Mouse (Mus musculus) thymus, postnatal 10 days (tissue): Measurements from ENCODE around the gene Nemf.
A peak's percentile ranks its signal among the peaks of the same experiment; 100 is the strongest.

Experiments
- DNase-seq, 2 experiments: peaks; one replicate each; pipeline ENCODE4 v3.0.0; 2021; ENCODE audit warnings: low spot score in 2 of 2

Nemf gene

DNA sequence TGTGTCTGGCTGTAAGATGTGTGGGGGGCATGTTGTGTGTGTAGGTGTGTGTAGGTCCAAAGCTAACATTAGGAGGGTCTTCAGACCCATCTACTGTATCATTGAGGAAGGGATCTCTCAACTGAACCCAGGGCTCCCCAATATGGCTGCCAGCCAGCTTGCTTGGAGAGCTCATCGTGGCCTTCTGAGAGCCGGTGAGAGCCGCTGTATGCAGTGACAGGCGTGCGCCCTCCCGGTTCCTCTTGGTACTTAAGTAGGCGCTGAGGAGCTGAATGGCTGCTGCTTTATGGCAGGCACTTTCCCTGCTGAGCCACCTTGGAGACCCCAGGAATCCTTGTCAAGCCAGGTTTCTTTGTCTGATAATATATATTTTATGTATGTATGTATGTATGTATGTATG is 50.6 kb downstream of the Nemf start:
- no peak for DNase-seq

DNA sequence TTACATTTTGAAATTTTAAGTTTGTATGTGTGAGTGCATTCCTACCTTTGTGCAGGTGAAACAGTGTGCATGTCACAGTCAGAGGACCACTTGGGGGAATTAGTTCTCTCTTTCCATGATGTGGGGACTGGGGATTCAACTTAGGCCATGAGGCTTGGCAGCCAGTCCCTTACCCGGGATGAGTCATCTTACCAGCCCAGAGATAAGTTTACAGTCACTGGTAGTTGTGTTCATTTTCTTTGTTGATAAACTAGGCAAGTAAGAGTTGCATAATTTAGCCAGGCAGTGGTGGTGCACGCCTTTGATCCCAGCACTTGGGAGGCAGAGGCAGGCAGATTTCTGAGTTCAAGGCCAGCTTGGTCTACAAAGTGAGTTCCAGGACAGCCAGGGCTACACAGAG is 52.9 kb downstream of the Nemf start:
- no peak for DNase-seq

DNA sequence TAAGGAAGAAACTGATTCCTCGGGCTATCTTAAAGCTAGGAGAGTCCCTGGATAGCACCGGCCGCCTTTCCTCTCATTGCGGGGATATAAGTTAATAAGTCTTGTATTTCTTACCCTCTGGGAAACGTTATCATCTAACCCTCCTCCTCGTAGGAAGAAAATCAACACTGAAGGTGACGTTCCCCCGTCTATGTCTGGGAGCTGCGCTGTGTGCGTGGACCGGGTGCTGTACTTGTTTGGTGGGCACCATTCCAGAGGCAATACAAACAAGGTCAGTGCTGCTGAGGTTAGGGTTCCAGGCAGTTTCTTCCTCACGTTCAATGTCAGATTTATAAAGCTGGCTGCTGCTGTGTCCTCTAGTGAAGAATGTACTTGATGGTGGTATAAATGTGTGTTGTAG is 54.8 kb downstream of the Nemf start:
- no peak for DNase-seq

DNA sequence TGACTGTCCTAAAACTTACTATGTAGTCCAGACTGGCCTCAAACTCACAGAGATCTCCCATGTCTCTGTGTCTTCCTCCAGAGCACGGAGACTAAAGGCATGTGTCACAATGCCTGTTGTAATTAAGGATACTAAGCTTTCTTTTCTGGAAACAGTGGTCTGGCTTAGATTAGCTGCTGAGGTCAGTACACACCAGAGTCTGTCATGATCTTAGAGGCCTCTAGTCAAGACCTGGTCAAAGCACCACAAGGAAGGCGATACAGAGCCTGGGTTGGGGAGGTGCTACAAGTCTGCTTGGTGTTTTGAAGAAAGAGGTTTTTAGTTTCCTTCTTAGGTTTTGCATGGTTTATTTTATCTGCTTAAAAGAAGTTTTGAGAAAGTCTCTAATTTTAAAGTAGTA is 56.6 kb downstream of the Nemf start:
- DNase-seq, result no peak

DNA sequence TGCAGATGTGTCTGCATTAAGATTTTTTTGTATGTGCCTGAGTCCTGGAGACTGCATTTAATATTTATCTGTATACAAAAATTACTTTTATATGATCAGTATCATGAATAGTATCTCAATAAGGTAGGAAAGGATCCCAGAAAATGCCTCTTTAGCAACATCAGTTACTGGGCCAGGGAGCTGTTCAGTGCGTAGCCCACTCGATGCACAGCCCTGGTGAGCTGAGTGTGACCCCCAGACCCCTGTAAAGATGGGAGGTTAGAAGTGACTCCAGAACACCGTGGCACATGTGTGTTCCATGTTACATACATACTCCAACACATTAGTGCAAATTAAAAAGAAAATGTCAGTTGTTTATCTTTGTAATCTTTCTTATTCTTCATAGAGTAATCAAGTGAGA is 57.1 kb downstream of the Nemf start:
- DNase-seq, result no peak

DNA sequence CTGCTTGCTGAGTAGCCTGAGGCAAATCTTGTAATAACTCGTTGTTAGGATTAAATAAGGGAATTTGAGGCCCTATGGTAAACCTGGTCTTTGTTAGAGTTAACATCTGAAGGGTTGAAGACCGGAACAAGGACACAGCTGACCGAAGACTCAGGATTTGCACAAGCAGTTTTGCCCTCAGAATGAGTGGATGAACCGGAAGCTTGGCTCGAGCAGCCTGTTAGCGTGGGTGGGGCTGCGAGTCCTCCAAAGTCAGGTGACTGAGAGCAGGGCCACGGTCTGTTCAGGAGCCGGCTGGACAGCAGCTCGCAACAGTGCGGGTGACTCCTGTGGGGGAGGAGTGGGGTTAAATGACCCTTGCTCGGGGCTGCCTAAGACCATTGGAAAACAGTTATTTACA is 57.7 kb downstream of the Nemf start:
- no peak for DNase-seq

DNA sequence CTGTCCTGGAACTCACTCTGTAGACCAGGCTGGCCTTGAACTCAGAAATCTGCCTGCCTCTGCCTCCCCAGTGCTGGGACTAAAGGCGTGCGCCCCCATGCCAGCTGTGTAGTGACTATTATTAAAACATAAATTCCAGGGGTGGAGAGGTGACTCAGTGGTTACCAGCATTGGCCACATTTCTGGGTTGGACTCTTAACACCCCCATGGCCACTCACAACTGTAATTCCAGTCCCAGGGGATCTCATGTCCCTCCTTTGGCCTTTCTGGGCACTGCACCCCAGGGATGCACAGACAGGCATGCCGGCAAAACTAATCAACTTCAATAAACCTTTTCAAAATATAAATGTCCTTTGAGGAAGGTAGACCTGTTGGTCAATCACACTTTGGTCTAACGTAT is 58.7 kb downstream of the Nemf start:
- DNase-seq, result no peak

DNA sequence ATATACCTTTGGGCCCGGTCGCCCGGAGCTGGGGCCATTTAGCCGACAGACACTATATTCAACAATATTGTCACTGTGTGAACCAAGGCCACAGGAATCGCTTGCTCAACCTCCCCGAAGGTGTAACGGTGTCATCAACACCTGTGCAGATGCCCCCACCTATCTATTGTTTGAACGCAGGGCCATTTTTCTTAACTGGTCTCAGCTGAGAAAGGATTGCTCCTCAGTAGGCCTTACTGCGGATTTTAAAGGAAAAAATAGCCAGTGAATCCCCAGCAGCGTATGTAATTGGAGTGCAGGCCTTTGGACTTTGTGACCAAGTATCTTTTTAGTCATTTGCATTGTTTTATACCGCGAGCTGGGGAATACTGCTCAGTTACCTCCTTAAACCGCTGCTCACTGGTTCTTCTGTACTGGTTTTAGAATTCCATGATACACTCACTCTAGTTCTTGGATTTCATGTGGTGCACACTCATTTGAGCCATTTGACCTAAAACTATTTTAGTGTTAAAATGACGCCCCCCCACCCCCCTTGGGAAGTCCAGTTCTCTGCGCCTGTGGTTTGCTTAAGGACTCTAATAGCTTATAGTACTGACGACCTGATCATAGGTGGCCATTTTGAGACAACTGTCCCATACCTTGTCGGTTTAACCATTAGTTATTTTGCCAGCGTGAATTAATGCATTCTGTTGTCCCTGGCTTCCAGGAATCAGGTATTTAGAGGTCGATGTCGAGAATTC is 59.4 kb downstream of the Nemf start:
- DNase-seq, result no peak

DNA sequence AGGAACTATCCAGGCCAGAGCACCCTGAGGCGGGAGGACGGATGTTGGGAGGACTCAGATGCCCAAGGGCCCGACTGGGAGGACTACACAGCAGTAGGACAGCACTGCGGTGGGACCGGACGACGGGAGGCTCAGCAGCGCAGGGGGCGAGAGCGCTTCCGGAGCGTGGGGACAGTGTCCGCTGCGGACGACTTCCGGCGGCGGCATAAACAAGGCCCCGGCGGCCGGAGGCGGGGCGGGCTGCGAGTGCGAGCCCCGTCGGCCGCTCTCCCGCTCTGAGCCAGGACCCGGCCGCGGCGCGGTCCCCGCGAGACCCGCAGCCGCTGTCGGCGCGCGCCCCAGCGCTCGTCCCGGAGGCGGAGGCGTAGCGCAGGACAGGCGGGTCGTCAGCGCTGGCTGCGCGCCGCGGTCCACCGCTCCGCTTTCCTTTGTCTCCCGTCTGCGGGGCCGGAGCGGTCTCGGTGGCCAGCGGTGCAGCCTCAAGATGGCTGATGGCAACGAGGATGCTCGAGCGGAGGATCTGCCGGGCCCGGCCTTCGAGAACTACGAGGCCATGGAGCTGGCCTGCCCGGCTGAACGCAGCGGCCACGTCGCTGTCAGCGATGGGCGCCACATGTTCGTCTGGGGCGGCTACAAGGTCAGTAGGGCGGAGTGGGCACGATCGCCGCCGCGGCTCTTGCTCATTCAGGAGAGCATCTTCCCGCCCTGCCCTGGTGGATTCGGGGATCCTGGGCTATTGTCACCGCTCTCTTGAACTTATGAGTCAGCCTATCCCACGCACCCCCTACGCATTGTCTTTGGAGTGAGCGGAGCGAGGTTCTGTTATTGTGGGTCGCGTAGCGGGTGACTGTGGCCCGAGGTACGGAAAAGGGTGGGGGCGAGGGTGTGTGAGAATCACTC is 60.2 kb downstream of the Nemf start, which contains the start of gene Klhdc2:
TSS of gene Klhdc2 (plus strand) at position 171 of the 900 bp plus-strand sequence.
- peak; percentile 18 to 37 for DNase-seq

DNA sequence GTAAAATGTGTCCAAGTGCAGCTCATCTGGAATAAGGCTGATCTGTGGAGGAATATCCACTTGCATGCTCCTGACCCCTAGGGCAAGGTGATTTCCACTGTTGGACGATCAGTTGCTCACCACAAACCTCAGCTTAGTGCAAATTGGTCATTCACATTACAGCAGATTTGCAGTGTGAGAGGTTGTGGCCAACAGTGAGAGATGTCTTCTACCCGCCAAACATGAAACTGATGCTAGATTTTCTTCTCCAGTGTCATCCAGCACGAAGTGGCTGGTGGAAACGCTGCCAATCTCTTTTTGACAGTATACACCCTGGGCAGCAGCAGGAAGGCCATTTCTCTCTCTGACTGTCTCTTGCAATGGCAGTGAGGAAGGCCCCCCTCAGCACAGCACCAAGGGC is 61.3 kb downstream of the Nemf start:
- no peak for DNase-seq

DNA sequence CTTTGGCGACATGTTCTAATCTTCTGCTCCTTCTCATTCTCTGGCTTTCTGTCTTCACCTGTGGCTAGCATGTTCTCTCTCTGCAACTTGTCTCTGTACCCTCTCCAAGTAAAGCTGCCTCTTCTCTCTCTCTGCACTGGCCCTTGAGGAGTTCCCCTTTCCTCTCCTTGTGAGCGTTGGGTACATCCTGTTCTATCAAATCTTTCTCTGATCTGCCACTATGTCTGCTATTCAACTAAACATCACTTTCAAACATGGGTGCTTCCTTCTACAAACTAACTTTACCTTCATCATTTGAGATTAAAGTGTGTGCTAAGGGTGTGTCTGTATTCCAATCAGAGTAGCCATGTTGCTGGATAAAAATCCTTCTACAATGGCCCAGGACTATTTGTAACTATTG is 62.0 kb downstream of the Nemf start:
- no peak for DNase-seq

DNA sequence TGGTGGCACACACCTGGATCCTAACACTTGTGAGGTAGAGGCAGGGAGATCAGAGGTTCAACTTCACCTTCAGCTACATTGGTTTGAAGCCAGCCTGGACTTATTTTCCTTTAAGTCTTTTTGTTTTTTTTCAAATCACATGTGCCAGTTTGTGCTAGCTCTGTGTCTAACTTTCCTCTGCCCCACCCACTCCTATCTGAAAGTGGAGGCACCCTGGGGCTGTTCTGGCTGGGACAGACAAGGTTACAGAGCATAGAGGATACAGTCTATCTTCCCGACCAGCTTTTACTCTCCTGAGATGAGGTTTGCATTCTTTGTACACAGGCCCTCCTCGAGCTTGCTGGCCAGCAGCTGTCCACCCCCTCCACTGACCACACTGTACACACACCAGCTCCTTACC is 63.1 kb downstream of the Nemf start:
- no peak for DNase-seq

DNA sequence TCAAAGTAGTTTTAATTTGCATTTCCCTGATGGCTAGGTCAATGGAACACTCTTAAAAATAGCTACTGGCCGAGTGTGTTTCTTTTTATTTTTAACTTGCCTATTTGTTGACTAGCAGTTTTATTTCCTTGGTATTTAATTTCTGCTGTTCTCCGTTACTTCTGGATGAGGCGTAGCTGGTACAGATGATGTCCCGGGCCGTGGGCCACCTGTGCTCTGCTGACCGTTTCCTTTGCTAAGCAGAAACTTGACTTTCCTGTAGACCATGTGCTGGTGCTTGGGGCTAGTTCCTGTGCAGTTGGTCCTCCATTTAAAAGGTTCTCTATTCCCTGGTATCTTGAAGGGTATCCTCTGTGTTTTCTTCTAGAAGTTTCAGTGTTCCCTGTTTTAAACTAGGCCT is 64.6 kb downstream of the Nemf start:
- no peak for DNase-seq

DNA sequence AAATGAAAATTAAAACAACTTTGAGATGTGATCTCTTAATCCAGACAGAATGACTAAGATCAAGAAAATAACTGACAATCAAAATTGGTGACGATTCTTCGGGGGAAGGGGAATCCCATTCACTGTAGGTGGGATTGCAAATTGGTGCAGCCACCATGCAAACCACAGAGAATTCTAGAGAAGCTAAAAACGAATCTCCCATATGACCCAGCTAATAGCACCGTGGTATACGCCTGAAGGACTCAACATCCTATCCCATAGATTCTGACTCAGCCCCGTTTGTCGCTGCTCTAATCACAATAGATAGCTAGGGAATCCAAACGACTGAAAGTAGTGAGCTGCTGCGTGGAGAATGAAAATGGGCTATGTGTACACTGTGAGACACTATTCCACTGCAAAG is 68.3 kb downstream of the Nemf start:
- no peak for DNase-seq

DNA sequence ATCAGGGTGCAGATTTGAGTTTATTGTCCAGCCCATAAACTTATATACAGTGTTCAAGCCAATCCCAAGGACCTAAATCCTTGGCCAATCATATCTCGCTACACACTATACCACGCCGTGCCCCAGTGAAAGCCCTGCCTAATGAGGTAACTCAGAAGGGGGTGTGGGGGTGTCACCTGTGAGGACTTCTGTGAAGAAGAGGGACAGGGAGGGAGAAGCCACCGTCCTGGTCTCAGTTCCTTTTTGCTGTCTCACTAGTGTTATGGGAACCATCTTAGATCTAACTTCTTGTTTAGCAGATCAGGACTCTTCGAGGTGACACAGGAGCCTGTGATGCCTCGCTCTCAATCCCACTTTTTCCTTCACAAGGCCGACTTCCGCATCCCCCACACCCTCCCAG is 69.4 kb downstream of the Nemf start:
- DNase-seq, result no peak

DNA sequence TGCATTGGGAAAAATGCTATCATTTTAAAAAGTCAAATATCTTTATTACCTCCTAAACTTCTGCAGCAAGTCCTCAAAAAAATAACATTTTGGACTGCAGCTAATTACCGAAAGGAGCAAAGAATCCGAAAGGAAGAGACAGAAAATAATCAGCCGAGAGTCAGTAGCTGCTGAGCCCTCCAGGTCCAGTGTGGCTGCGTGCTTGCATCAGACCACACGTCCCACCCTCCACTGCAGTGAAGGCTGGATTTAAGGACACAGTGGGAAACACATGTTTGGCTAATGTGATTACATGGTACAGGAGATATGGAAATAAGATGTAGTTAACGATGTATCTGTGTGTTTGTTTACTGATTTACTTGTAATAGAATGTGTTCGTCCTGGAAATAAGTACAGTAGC is 73.8 kb downstream of the Nemf start:
- DNase-seq, result no peak

DNA sequence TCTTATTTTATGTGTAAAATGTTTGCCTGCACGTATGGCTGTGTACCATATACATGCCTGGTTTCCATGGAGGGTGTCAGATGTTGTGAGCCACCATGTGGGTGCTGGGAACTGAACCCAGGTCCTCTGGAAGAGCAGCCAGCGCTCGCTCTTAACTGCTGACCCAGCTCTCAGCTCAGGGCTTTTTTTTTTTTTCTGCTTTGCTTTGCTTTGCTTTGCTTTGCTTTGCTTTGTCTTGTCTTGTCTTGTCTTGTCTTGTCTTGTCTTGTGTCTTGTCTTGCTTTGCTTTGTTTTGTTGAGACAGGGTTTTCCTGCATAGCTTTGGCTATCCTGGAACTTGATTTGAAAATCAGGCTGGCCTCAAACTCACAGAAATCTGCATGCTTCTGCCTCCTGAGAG is 76.0 kb downstream of the Nemf start:
- DNase-seq, result no peak

DNA sequence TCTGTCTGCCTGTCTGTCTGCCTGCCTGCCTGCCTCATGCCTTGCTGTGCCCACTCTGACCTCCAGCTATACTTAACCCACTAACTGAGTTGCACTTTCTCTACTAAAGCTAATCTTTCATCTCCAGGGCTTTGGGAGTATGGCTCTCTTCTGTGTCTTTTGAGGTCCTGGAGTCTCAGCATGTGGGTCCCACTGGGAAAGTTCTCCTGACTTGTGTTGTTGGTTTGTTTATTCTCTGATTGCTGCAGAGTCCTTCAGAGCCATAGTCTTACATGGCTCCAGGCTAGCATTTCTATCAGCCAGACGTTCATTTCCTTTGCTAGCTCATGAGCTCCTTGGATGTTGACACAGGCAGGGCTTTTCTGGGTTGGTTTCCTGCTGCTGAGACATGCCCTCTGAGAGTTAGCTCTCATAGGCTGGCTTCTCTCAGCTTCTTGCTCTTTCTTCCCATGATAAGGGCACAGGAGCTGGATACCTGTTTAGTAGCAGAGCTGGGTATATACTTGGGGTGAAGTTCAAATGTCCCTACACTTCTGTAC is 77.0 kb downstream of the Nemf start:
- no peak for DNase-seq

DNA sequence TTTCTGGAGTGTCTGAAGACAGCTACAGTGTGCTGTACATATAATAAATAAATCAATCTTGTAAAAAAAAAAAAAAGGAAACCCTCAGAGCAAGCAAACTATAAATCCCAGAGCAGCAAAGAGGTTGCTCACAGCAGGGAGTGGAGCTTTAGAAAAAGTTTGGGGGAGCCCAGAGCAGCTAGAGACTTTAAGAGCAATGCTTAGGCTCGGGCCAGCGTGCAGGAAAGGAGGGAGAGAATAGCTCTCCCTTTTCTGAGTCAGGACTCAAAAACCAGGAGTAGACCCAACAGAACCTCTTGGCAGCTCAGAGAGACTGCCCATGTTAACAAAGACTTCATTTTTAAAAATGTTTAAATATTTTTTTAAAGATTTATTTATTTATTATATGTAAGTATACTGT is 88.0 kb downstream of the Nemf start:
- DNase-seq, result no peak

DNA sequence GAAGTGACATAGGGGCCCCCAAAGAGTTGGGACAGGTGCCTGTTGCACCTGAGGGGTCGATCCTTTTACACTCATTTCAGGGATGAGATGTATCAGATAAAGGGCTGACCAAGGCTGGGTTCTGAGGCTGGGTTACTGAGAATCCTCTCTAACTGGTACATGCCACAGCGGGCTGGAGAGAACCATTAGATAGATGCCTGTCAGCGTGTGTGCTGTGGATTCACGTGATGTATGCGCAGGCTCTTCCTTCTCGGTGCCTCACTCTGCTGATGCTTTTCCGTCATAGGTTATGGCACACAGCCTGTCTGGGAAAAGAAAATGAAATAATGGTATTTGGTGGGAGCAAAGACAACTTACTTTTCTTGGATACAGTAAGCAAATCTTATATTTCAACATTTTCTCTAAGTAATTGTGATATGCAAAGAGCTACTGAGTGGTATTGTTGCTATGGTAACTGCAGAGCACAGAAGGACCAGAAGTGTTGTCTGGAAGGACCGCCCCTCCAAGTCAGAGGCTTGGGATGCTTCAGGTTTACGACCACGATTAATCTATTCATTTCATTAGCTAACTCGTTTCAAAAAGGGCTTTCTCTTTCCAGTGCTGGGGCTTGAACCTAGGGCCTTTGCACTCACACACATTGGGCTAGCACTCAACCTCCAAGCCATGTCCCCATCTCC is 88.9 kb downstream of the Nemf start:
- no peak for DNase-seq

DNA sequence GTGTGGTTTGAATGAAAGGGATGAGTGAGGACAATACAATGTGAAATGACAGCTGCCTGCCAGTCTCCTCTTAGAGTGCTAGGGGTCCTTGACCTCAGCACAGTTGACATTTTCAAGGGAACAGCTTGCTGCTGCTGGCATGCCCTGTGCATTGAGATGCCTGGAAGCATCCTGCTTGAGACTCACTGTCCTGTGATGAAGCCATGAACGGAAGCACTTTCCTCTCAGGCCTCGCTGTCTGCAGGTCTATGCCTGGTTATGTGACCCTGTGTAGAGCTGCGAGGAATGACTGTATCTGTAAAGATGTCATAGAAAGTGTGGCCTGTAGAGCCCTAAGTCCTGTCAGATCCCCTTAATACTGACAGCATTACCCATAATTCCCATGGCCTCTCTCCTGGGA is 91.9 kb downstream of the Nemf start:
- DNase-seq, result no peak

DNA sequence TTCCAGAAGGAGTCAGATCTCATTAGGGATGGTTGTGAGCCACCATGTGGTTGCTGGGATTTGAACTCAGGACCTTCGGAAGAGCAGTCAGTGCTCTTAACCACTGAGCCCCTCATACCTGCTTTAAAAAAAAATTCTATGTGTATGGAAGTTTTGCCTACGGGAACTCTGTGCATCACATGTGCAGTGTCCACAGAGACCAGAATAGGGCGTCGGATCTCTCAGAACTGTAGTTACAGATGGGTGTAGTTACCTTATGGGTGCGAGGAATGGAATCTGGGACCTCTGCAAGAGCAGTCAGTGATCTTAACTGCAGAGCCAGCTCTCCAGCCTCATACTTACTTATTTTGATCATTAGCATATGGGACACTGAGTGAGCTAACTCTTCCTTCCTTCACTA is 94.7 kb downstream of the Nemf start:
- DNase-seq, result no peak
